ENCODE assay signal across 24 mouse cellular contexts in the genomic region with DNA sequence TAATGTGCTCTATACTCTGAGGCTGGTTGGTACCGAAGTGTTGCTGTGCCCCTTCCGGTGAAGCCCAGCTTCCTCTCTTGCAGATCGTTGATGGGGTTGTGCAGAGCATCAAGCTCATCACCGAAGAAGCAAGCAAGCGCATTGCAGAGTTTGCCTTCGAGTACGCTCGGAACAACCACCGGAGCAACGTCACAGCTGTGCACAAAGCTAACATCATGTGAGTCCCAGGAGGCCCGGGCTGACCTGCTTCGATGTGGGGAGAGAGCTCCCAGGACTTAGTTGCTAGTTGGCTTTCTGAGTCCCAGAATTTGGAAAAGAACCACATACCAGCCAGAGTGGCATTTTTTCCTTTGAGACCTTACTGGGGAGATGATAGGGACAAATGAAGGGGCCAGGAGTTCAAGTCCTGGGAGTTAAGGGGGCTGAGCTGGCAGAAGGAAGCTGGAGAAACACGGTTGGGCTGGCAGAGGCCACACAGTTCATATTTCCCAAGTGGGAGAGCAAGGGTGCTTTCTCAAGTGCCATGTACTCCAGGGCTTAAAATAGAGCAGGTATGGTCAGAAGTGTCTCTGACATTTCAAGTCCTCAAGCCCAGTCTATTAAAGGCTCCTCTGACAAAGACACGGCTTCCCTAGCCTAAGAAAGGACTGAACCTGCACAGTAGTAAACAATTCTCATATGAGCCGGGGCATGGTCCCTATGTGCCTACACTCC. TPM values are rescaled to one million over a fixed set of nuclear protein-coding genes. Genes with fewer than 3 reads are reported as not detected.
DNase-seq lines count a peak whose midpoint lies in the region; ATAC-seq lines count a peak whose summit lies in the region.
"Had no signal": no experiment of that assay in that cellular context is flagged by ENCODE, and none has a peak within 500 bp of the region (broad histone marks: within the 10 kb centered on the region; RNA-seq: fewer than 3 reads in every experiment).

No protein-coding gene starts in this region.

- H3K27ac ChIP-seq in heart, embryonic 14.5 days (replicated peaks in 1 of 2; ENCODE audit: control insufficient read depth in 1 of 2, insufficient read depth in 1 of 2, low read depth in 2 of 2, low read length in 2 of 2) = peak overlapping the region; percentile 61 to 79
- H3K27ac ChIP-seq: forebrain, embryonic 12.5 days; hindbrain, embryonic 10.5 days; limb, embryonic 13.5 days; liver, embryonic 14.5 days; macrophage; midbrain, embryonic 10.5 days had no signal

- DNase-seq in heart, adult 11 months = peak; percentile 93
- no peak for DNase-seq in heart, postnatal 25 days (ENCODE audit: low spot score)
- DNase-seq in heart, adult 8-10 months (ENCODE audit: low spot score) = peak; percentile 25
- DNase-seq in heart, postnatal 4 days = peak; percentile 26
- no peak for DNase-seq in urinary bladder, adult 2 months (ENCODE audit: low spot score)
- DNase-seq in cerebellum, adult 18-20 months = no peak
- no peak for DNase-seq in cerebellum, postnatal 36 days
- DNase-seq: cerebellum, adult 9-10 months; kidney, adult 11 months; thymus, postnatal 14 days had no signal

- no peak overlapping the region for H3K4me3 ChIP-seq in heart, embryonic 14.5 days (ENCODE audit: control insufficient read depth in 1 of 2, insufficient read depth in 1 of 2, low read depth in 1 of 2, low read length in 2 of 2)
- H3K4me3 ChIP-seq: forebrain, embryonic 12.5 days; hindbrain, embryonic 10.5 days; limb, embryonic 13.5 days; midbrain, embryonic 10.5 days had no signal

- peaks cover 99% of the 10 kb centered on the region for H3K36me3 ChIP-seq in heart, embryonic 14.5 days (ENCODE audit: control insufficient read depth, insufficient read depth, low read length)

- 58% methylated on average over 15 of the region's 15 CpGs for WGBS in heart, embryonic 14.5 days

- no peaks in the 10 kb centered on the region for H3K9me3 ChIP-seq in heart, embryonic 14.5 days (ENCODE audit: control insufficient read depth, low read length)
- H3K9me3 ChIP-seq: forebrain, embryonic 12.5 days; hindbrain, embryonic 10.5 days; limb, embryonic 13.5 days; midbrain, embryonic 10.5 days had no signal

- ATAC-seq in heart, embryonic 14.5 days (ENCODE audit: insufficient number of reproducible peaks, insufficient read depth, low FRiP score, low read depth) = peak; percentile 49; the same call in 1 of the 2 replicates

- peak overlapping the region; percentile 13; the same call in 1 of the 2 replicates for H3K9ac ChIP-seq in heart, embryonic 14.5 days (ENCODE audit: low read length)
- H3K9ac ChIP-seq: forebrain, embryonic 12.5 days; limb, embryonic 13.5 days; liver, embryonic 14.5 days had no signal

- no peak overlapping the region for H3K4me2 ChIP-seq in heart, embryonic 14.5 days (ENCODE audit: low read length)
- H3K4me2 ChIP-seq: forebrain, embryonic 12.5 days; limb, embryonic 13.5 days had no signal

- intact Hi-C loops in heart, postnatal 25 days (cut with DNase I) = no loop called here

- H3K27me3 ChIP-seq in heart, embryonic 14.5 days (ENCODE audit: control insufficient read depth, insufficient read depth, low read length) = no peaks in the 10 kb centered on the region
- H3K27me3 ChIP-seq: forebrain, embryonic 12.5 days; limb, embryonic 13.5 days had no signal

- peaks cover 5 to 27% of the 10 kb centered on the region in 2 experiments for H3K4me1 ChIP-seq in heart, embryonic 14.5 days (ENCODE audit: control insufficient read depth in 2 of 2, insufficient read depth in 2 of 2, low read length in 2 of 2)
- H3K4me1 ChIP-seq: forebrain, embryonic 12.5 days; hindbrain, embryonic 10.5 days; limb, embryonic 13.5 days; midbrain, embryonic 10.5 days had no signal

RNA-seq across cellular contexts. Expression of a gene that starts 10.8 kb away (rescaled TPM):
- total RNA-seq in heart, postnatal 25 days (2021) = 100 to 1,000 TPM; 627 to 667 TPM
- 100 to 1,000 TPM; 519 to 556 (median 547) TPM for total RNA-seq in heart, adult 8-10 months (2022)
- 502 and 560 TPM in 2 replicates for polyA plus RNA-seq in heart, embryonic 14.5 days (2014; fragmentation: Nextera tagmentation; extraction: Ambion mirVana)
- 100 to 1,000 TPM; 502 TPM for total RNA-seq in heart, postnatal 4 days (2021)
- polyA plus RNA-seq in urinary bladder, adult 2 months (2012; rRNA removed) = 61.3 and 66.5 TPM in 2 replicates

RNA-seq across cellular contexts. Expression of a gene that starts 36.9 kb away (rescaled TPM):
- total RNA-seq in heart, postnatal 25 days (2021) = 1 to 10 TPM; 1.4 to 1.8 TPM
- total RNA-seq in heart, adult 8-10 months (2022) = 1 to 10 TPM; 1.2 to 2.3 (median 1.7) TPM
- polyA plus RNA-seq in heart, embryonic 14.5 days (2014; fragmentation: Nextera tagmentation; extraction: Ambion mirVana) = 5.0 and 6.7 TPM in 2 replicates
- total RNA-seq in heart, postnatal 4 days (2021) = 1 to 10 TPM; 1.5 to 2.1 TPM
- 8.1 and 9.5 TPM in 2 replicates for polyA plus RNA-seq in urinary bladder, adult 2 months (2012; rRNA removed)

RNA-seq across cellular contexts. Expression of a gene that starts 58.1 kb away (rescaled TPM):
- not detected for total RNA-seq in heart, postnatal 25 days (2021)
- total RNA-seq in heart, adult 8-10 months (2022) = not detected
- polyA plus RNA-seq in heart, embryonic 14.5 days (2014; fragmentation: Nextera tagmentation; extraction: Ambion mirVana) = not detected in 2 replicates
- total RNA-seq in heart, postnatal 4 days (2021) = not detected
- not detected in 2 replicates for polyA plus RNA-seq in urinary bladder, adult 2 months (2012; rRNA removed)
- total RNA-seq: adrenal gland, adult 18-20 months; adrenal gland, postnatal 4 days; layer of hippocampus, postnatal 25 days; left cerebral cortex, postnatal 14 days; midbrain, postnatal 0 days had no signal
- polyA plus RNA-seq: embryonic facial prominence, embryonic 11.5 days; hindbrain, embryonic 10.5 days; kidney, embryonic 16.5 days; limb, embryonic 13.5 days; liver, embryonic 14.5 days; macrophage; midbrain, embryonic 10.5 days had no signal

Comparison
In these comparisons a context has a peak if more than half of its experiments do, and no peak if none do; other contexts are left out.
1. DNase-seq: peak in heart, adult 11 months (single experiment), heart, adult 8-10 months (single experiment) and heart, postnatal 4 days (single experiment); none in heart, postnatal 25 days (single experiment), urinary bladder, adult 2 months (single experiment), cerebellum, adult 18-20 months (0 of 2) and cerebellum, postnatal 36 days (0 of 2).